Mouse (Mus musculus): ENCODE results near the gene Cadm4. TPM values are rescaled to one million over a fixed set of nuclear protein-coding genes. Genes with fewer than 3 reads are reported as not detected.

Gene Cadm4
- polyA plus RNA-seq (2014; fragmentation: Illumina TruSeq; extraction: RNeasy Lipid Tissue Mini Kit (QIAGEN cat#74804); ENCODE audit: low read depth, low replicate concordance), result 0.34 TPM

GRCm38 (mm10) chr7:24481474-24482207, at the start of gene Cadm4:
Cadm4 (plus strand) TSS chr7:24482023.

GRCm38 (mm10) chr7:24451855-24452311, 29.9 kb upstream of the Cadm4 start, which contains the start of gene Irgc1:
Irgc1 (minus strand) TSS chr7:24452297.

GRCm38 (mm10) chr7:24462388-24463319, 19.2 kb upstream of the Cadm4 start, which contains the start of gene Plaur:
Plaur (plus strand) TSS chr7:24462484.

GRCm38 (mm10) chr7:24506838-24507725, 25.3 kb downstream of the Cadm4 start, which contains the start of gene Zfp428:
Zfp428 (plus strand) TSS chr7:24507006.

GRCm38 (mm10) chr7:24512355-24512754, 30.5 kb downstream of the Cadm4 start, which contains the start of gene AC161166.1:
AC161166.1 (minus strand) TSS chr7:24512455.

GRCm38 (mm10) chr7:24530062-24530931, 48.5 kb downstream of the Cadm4 start, which contains the start of gene Irgq:
Irgq (plus strand) TSS chr7:24530689.

GRCm38 (mm10) chr7:24546068-24546614, 64.3 kb downstream of the Cadm4 start, which contains the start of the genes Pinlyp and Xrcc1:
Pinlyp (minus strand) TSS chr7:24546118.
Xrcc1 (plus strand) TSS chr7:24546289.

Other genes with a start within 250 kb of the Cadm4 start
- gene Zfp109, start 244.5 kb upstream of the Cadm4 start, polyA plus RNA-seq (2014; fragmentation: Illumina TruSeq; extraction: RNeasy Lipid Tissue Mini Kit (QIAGEN cat#74804); ENCODE audit: low read depth, low replicate concordance), result 1.2 TPM
- gene Zfp108, start 227.2 kb upstream of the Cadm4 start, polyA plus RNA-seq (2014; fragmentation: Illumina TruSeq; extraction: RNeasy Lipid Tissue Mini Kit (QIAGEN cat#74804); ENCODE audit: low read depth, low replicate concordance), result 1.1 TPM
- gene Zfp93, start 211.6 kb upstream of the Cadm4 start, polyA plus RNA-seq (2014; fragmentation: Illumina TruSeq; extraction: RNeasy Lipid Tissue Mini Kit (QIAGEN cat#74804); ENCODE audit: low read depth, low replicate concordance), result 1.4 TPM
- not detected for gene Zfp61, start 180.8 kb upstream of the Cadm4 start, polyA plus RNA-seq (2014; fragmentation: Illumina TruSeq; extraction: RNeasy Lipid Tissue Mini Kit (QIAGEN cat#74804); ENCODE audit: low read depth, low replicate concordance)
- gene Zfp94, start 165.4 kb upstream of the Cadm4 start, polyA plus RNA-seq (2014; fragmentation: Illumina TruSeq; extraction: RNeasy Lipid Tissue Mini Kit (QIAGEN cat#74804); ENCODE audit: low read depth, low replicate concordance), result 0.87 TPM
- not detected for gene Tescl, start 148.1 kb upstream of the Cadm4 start, polyA plus RNA-seq (2014; fragmentation: Illumina TruSeq; extraction: RNeasy Lipid Tissue Mini Kit (QIAGEN cat#74804); ENCODE audit: low read depth, low replicate concordance)
- gene Lypd5, start 132.8 kb upstream of the Cadm4 start, polyA plus RNA-seq (2014; fragmentation: Illumina TruSeq; extraction: RNeasy Lipid Tissue Mini Kit (QIAGEN cat#74804); ENCODE audit: low read depth, low replicate concordance), result not detected
- gene Kcnn4, start 111.8 kb upstream of the Cadm4 start, polyA plus RNA-seq (2014; fragmentation: Illumina TruSeq; extraction: RNeasy Lipid Tissue Mini Kit (QIAGEN cat#74804); ENCODE audit: low read depth, low replicate concordance), result not detected
- gene Smg9, start 82.4 kb upstream of the Cadm4 start, polyA plus RNA-seq (2014; fragmentation: Illumina TruSeq; extraction: RNeasy Lipid Tissue Mini Kit (QIAGEN cat#74804); ENCODE audit: low read depth, low replicate concordance), result 0.21 TPM
- gene Irgc1, start 29.7 kb upstream of the Cadm4 start, polyA plus RNA-seq (2014; fragmentation: Illumina TruSeq; extraction: RNeasy Lipid Tissue Mini Kit (QIAGEN cat#74804); ENCODE audit: low read depth, low replicate concordance), result not detected
- not detected for gene Plaur, start 19.5 kb upstream of the Cadm4 start, polyA plus RNA-seq (2014; fragmentation: Illumina TruSeq; extraction: RNeasy Lipid Tissue Mini Kit (QIAGEN cat#74804); ENCODE audit: low read depth, low replicate concordance)
- gene Zfp428, start 25.0 kb downstream of the Cadm4 start, polyA plus RNA-seq (2014; fragmentation: Illumina TruSeq; extraction: RNeasy Lipid Tissue Mini Kit (QIAGEN cat#74804); ENCODE audit: low read depth, low replicate concordance), result not detected
- not detected for gene AC161166.1, start 30.4 kb downstream of the Cadm4 start, polyA plus RNA-seq (2014; fragmentation: Illumina TruSeq; extraction: RNeasy Lipid Tissue Mini Kit (QIAGEN cat#74804); ENCODE audit: low read depth, low replicate concordance)
- gene Irgq, start 48.7 kb downstream of the Cadm4 start, polyA plus RNA-seq (2014; fragmentation: Illumina TruSeq; extraction: RNeasy Lipid Tissue Mini Kit (QIAGEN cat#74804); ENCODE audit: low read depth, low replicate concordance), result 3.8 TPM
- gene Pinlyp, start 64.1 kb downstream of the Cadm4 start, polyA plus RNA-seq (2014; fragmentation: Illumina TruSeq; extraction: RNeasy Lipid Tissue Mini Kit (QIAGEN cat#74804); ENCODE audit: low read depth, low replicate concordance), result not detected
- gene Xrcc1, start 64.3 kb downstream of the Cadm4 start, polyA plus RNA-seq (2014; fragmentation: Illumina TruSeq; extraction: RNeasy Lipid Tissue Mini Kit (QIAGEN cat#74804); ENCODE audit: low read depth, low replicate concordance), result 0.74 TPM
- 11.2 TPM for gene Ethe1, start 105.5 kb downstream of the Cadm4 start, polyA plus RNA-seq (2014; fragmentation: Illumina TruSeq; extraction: RNeasy Lipid Tissue Mini Kit (QIAGEN cat#74804); ENCODE audit: low read depth, low replicate concordance)
- not detected for gene Zfp575, start 105.6 kb downstream of the Cadm4 start, polyA plus RNA-seq (2014; fragmentation: Illumina TruSeq; extraction: RNeasy Lipid Tissue Mini Kit (QIAGEN cat#74804); ENCODE audit: low read depth, low replicate concordance)
- 0.29 TPM for gene Phldb3, start 128.7 kb downstream of the Cadm4 start, polyA plus RNA-seq (2014; fragmentation: Illumina TruSeq; extraction: RNeasy Lipid Tissue Mini Kit (QIAGEN cat#74804); ENCODE audit: low read depth, low replicate concordance)
- not detected for gene Lypd3, start 154.5 kb downstream of the Cadm4 start, polyA plus RNA-seq (2014; fragmentation: Illumina TruSeq; extraction: RNeasy Lipid Tissue Mini Kit (QIAGEN cat#74804); ENCODE audit: low read depth, low replicate concordance)
- not detected for gene Tex101, start 194.7 kb downstream of the Cadm4 start, polyA plus RNA-seq (2014; fragmentation: Illumina TruSeq; extraction: RNeasy Lipid Tissue Mini Kit (QIAGEN cat#74804); ENCODE audit: low read depth, low replicate concordance)
- gene BC049730, start 227.2 kb downstream of the Cadm4 start, polyA plus RNA-seq (2014; fragmentation: Illumina TruSeq; extraction: RNeasy Lipid Tissue Mini Kit (QIAGEN cat#74804); ENCODE audit: low read depth, low replicate concordance), result not detected
- gene Gm4763, start 244.9 kb downstream of the Cadm4 start, polyA plus RNA-seq (2014; fragmentation: Illumina TruSeq; extraction: RNeasy Lipid Tissue Mini Kit (QIAGEN cat#74804); ENCODE audit: low read depth, low replicate concordance), result not detected